Mouse (Mus musculus): Measurements from ENCODE around the gene Oprd1. TPM values are rescaled to one million over a fixed set of nuclear protein-coding genes. Genes with fewer than 3 reads are reported as not detected.

Gene Oprd1
- polyA plus RNA-seq, 1 experiment from 2014 or later = 0.30 TPM

DNA sequence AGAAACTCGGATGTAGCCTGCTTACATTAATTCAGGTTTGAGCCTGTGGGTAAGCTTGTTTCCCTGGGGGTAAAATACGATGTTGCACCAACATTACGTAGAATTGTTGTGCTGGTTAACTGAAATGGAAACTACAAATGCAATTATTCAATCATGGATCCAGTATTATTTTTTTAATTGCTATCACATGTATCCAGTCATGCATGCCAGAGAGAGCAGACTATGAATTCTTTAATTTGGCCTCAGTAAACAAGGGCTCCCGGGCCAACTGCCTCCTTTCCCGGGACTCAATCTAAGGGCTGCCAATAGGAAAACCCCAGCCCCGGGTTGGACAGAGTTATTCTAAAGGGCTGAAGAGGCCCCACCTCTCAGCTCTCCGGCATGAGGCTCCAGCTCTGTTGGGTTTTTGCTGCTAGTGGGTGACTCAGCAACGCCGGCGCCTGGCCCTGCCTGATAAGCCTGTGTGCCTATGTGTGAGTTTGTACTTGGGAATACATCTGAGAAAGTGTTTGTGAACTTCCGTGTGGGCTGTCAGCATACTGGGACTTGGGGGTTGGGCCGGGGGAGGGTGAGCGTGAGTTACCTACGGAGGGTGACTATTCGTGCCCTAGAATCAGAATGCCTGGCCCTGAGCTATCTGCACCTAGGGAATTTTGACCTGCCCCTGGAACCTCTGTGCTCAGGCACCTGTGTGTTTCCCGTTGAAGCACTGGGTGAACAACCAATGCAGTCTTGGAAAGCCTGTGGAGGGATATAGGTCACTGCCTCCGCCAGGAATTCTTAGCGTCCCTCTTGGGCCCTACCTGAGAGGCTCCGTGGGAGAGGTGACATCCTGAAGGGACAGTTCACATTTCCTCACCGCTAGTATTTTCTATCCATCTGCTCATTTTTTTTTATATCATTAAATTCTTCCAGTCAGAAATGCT is 67.5 kb downstream of the Oprd1 start:
- H3K27me3 ChIP-seq (replicated peaks; ENCODE audit: control insufficient read depth, insufficient read depth, low read length) = peaks cover 37% of the 10 kb centered on the region
- no peak overlapping the region for H3K4me3 ChIP-seq (replicated peaks; ENCODE audit: low read length)
- WGBS = 26% methylated on average over 20 of the region's 20 CpGs
- H3K36me3 ChIP-seq (ENCODE audit: control insufficient read depth, insufficient read depth) = no peaks in the 10 kb centered on the region
- H3K9me3 ChIP-seq (ENCODE audit: control insufficient read depth, low read length) = no peaks in the 10 kb centered on the region
- H3K4me2 ChIP-seq (ENCODE audit: low read length) = no peak overlapping the region
- peaks cover 16% of the 10 kb centered on the region for H3K4me1 ChIP-seq (replicated peaks; ENCODE audit: control insufficient read depth, insufficient read depth, low read length)
- no peak for ATAC-seq
- H3K9ac ChIP-seq (replicated peaks; ENCODE audit: low read depth, low read length) = no peak overlapping the region
- H3K27ac ChIP-seq (ENCODE audit: low read length) = no peak overlapping the region

DNA sequence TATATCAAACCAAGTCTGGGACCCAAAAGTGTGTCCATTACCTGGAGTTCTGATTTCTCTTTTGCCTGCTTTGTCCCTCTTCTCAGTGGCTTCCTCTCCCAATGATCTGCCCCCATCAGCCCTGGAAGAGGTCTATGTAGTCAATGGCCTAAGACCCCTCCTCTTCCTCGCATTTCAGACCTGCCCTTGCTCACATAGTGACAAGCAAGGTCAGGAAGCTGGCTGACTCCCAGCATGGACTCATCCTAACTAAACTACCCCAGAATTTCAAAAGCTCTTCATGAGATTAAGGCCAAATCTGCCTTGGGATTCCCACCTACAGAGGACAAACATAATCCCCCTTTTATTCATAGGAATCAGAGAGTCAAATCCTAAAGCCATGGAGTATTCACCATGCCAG is 68.5 kb downstream of the Oprd1 start:
- Histone ChIP-seq H3K4me1 (replicated peaks; ENCODE audit: control insufficient read depth, insufficient read depth, low read length) (peaks cover 16% of the 10 kb centered on the region), H3K9ac (replicated peaks; ENCODE audit: low read depth, low read length) (no peak overlapping the region), H3K4me2 (ENCODE audit: low read length) (peak overlapping the region; percentile 92), H3K27ac (ENCODE audit: low read length) (no peak overlapping the region), H3K9me3 (ENCODE audit: control insufficient read depth, low read length) (no peaks in the 10 kb centered on the region), H3K27me3 (replicated peaks; ENCODE audit: control insufficient read depth, insufficient read depth, low read length) (peaks cover 37% of the 10 kb centered on the region), H3K36me3 (ENCODE audit: control insufficient read depth, insufficient read depth) (no peaks in the 10 kb centered on the region), H3K4me3 (replicated peaks; ENCODE audit: low read length) (no peak overlapping the region; the same call in 1 of the 2 replicates)
- no peak for ATAC-seq
- 40% methylated on average over 1 of the region's 1 CpGs for WGBS

DNA sequence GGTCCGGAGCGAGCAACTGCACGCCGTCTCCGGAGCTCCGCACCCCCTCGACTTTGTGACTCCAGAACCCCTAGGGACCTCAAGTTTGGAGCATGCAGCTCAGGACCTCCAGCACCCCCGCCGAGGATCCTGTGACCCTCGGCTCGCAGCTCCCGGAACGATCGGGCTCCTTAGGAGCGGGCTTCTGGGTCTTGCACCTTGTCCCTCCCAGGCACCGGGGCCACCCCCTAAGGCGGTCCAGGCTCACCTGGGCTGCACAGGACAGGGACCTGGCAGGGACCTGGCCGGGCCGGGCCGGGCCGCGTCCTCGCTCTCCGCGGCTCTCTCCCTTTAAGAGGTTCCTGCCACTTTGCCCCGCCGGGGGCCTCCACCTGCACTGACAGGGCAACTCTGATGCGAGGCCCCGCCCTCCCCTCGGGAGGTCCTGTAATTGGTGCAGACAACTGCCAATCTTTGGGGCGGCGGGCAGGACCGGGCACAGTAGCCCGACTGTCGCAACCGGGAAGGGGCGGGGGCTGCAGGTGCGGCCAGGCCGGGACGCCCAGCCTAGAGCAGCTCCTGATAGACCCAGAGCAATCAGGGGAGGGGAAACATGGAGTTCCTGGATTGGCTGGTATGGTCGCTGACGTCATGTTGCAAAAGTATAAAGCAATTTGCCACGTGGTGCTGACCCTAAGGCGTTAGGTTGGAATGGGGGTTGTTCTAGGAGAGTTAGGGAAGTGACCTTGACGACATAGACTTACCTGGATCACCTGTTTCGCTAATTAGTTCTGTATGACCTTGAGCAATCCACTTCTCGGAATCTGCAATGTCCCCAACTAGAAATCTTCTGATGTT is 69.1 kb downstream of the Oprd1 start, which contains the start of gene Epb41:
Gene Epb41, minus strand, starts transcription at position 389 of the 837 bp plus-strand sequence.
- WGBS = 1% methylated on average over 47 of the region's 47 CpGs
- no peak within 1 kb of the TSS for H3K27ac ChIP-seq (ENCODE audit: low read length)
- no peaks in the 10 kb centered on the region for H3K36me3 ChIP-seq (ENCODE audit: control insufficient read depth, insufficient read depth)
- peak; percentile 88 for ATAC-seq
- H3K4me1 ChIP-seq (replicated peaks; ENCODE audit: control insufficient read depth, insufficient read depth, low read length) = peaks cover 16% of the 10 kb centered on the region
- peak within 1 kb of the TSS; percentile 92 for H3K4me2 ChIP-seq (ENCODE audit: low read length)
- H3K4me3 ChIP-seq (replicated peaks; ENCODE audit: low read length) = peak within 1 kb of the TSS; percentile 59
- H3K27me3 ChIP-seq (replicated peaks; ENCODE audit: control insufficient read depth, insufficient read depth, low read length) = peaks cover 37% of the 10 kb centered on the region
- H3K9ac ChIP-seq (replicated peaks; ENCODE audit: low read depth, low read length) = peak within 1 kb of the TSS; percentile 43
- H3K9me3 ChIP-seq (ENCODE audit: control insufficient read depth, low read length) = no peaks in the 10 kb centered on the region

DNA sequence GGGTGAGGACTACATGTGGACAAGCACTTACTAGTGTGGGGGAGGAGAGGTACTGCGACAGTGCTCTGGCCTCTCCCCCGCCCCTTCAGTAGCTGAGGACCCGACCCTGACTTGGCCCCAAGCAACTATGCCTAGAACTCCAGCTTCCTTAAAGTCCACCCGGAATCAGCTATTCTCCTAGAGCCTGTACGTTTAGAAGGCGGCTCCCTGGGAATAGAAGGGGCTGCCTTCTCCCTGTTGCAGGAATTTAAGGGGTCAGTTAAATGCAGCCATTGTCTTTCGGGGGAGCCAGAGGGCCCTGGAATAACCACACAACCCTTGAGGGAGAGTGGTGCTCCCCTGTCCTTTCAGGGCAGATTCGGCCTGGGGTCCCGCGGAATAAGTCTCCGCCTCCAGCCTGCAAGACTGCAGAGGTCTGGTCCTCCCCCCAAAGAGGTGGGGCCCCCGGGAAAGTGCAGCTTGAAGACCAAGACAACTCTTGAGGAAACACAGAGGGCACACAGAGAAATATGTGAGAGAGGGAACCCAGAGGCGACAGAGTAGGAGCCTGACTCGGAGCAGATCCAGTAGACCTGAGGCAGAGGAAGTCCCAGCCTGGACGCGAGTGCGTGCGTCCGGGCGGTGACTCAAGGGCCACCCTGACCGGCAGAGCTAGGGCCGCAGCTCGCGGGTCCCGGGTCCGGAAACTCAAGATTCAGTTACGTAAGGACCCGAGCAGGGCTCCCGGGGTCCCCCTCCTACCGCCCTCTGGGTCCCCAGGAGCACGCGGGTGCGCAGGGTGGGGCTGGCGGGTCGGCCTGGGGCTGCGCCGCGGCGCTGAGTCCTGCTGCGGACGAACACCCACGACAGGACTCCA is 70.0 kb downstream of the Oprd1 start, which contains the start of gene Gm10300:
Gene Gm10300, plus strand, starts transcription at position 621 of the 856 bp plus-strand sequence.
- ATAC-seq = peak; percentile 33; the same call in 1 of the 2 replicates
- peaks cover 35% of the 10 kb centered on the region for H3K27me3 ChIP-seq (replicated peaks; ENCODE audit: control insufficient read depth, insufficient read depth, low read length)
- WGBS = under 1% methylated on average over 37 of the region's 42 CpGs

DNA sequence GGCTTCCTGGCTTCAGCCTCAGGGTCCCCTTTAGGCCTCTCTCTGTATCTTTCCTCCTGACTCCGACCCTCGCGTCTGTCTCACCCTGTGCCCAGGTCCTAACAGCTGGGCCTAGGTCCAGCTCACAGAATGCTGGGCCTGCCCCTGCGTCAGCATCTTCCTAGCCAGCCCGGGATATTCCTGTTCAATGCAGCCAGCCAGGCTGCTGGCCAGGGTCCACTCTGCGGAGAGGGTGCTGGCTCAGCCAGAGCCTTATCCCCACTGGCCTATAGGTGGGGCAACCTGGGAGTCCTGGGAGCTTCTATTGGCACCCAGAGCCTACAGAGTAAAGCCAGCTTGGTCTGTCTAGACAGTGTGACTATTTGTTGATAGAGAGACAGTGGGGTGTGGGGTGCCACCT is 71.3 kb downstream of the Oprd1 start:
- Histone ChIP-seq H3K27me3 (replicated peaks; ENCODE audit: control insufficient read depth, insufficient read depth, low read length) (peaks cover 31% of the 10 kb centered on the region), H3K4me1 (replicated peaks; ENCODE audit: control insufficient read depth, insufficient read depth, low read length) (peaks cover 16% of the 10 kb centered on the region), H3K4me2 (ENCODE audit: low read length) (no peak overlapping the region), H3K9ac (replicated peaks; ENCODE audit: low read depth, low read length) (no peak overlapping the region), H3K4me3 (replicated peaks; ENCODE audit: low read length) (no peak overlapping the region), H3K27ac (ENCODE audit: low read length) (no peak overlapping the region), H3K9me3 (ENCODE audit: control insufficient read depth, low read length) (no peaks in the 10 kb centered on the region), H3K36me3 (ENCODE audit: control insufficient read depth, insufficient read depth) (no peaks in the 10 kb centered on the region)
- 59% methylated on average over 6 of the region's 6 CpGs for WGBS
- ATAC-seq = no peak

More for the DNA sequence above, 70.0 kb downstream of the Oprd1 start, which contains the start of gene Gm10300:
- Histone ChIP-seq H3K4me2 (ENCODE audit: low read length) (peak within 1 kb of the TSS; percentile 92), H3K4me1 (replicated peaks; ENCODE audit: control insufficient read depth, insufficient read depth, low read length) (peaks cover 16% of the 10 kb centered on the region), H3K27ac (ENCODE audit: low read length) (no peak within 1 kb of the TSS), H3K9me3 (ENCODE audit: control insufficient read depth, low read length) (no peaks in the 10 kb centered on the region), H3K36me3 (ENCODE audit: control insufficient read depth, insufficient read depth) (no peaks in the 10 kb centered on the region), H3K9ac (replicated peaks; ENCODE audit: low read depth, low read length) (peak within 1 kb of the TSS; percentile 43), H3K4me3 (replicated peaks; ENCODE audit: low read length) (peak within 1 kb of the TSS; percentile 59)

DNA sequence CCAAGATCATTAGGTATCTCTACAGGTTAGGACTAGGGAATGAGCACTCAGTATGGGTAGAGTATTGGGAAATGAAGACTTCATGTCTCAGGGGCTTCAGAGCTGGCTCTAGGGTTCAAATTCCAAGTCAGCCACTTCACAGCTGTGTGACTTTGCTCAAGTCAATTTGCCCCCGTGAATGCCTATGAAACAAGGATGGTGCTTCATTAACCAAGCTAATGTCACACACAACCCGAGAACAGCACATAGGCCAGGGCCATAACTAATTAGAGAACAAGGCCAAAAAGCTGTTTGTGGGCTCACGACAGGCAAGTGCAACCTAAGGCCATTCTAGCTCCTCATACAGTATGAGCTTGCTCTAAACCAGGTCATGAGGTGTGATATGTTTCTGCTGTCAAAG is 72.1 kb downstream of the Oprd1 start:
- Histone ChIP-seq H3K9me3 (ENCODE audit: control insufficient read depth, low read length) (no peaks in the 10 kb centered on the region), H3K4me3 (replicated peaks; ENCODE audit: low read length) (no peak overlapping the region), H3K27ac (ENCODE audit: low read length) (no peak overlapping the region), H3K9ac (replicated peaks; ENCODE audit: low read depth, low read length) (no peak overlapping the region), H3K36me3 (ENCODE audit: control insufficient read depth, insufficient read depth) (no peaks in the 10 kb centered on the region), H3K4me1 (replicated peaks; ENCODE audit: control insufficient read depth, insufficient read depth, low read length) (peaks cover 16% of the 10 kb centered on the region), H3K4me2 (ENCODE audit: low read length) (no peak overlapping the region), H3K27me3 (replicated peaks; ENCODE audit: control insufficient read depth, insufficient read depth, low read length) (peaks cover 32% of the 10 kb centered on the region)
- 69% methylated on average over 3 of the region's 3 CpGs for WGBS
- no peak for ATAC-seq

DNA sequence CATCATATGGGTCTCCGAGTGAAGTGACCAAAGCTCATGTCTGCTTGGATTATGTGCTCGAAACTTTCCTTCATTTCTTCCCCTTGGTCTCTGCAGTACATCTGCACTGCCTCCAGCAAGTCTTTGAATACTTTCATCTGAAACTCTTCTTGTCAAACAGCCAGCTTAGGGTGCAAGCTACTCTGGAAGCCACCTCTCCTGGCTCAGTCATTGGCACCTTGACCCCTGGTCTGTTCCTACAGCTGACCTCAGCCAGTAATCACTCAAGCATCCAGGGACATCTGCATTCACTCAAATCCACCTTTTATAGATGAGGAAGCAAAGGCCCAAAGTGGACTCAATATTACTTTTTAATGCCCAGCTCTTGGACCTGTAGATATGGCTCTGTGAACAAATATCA is 72.6 kb downstream of the Oprd1 start:
- no peaks in the 10 kb centered on the region for H3K36me3 ChIP-seq (ENCODE audit: control insufficient read depth, insufficient read depth)
- H3K27ac ChIP-seq (ENCODE audit: low read length) = no peak overlapping the region
- H3K4me1 ChIP-seq (replicated peaks; ENCODE audit: control insufficient read depth, insufficient read depth, low read length) = peaks cover 16% of the 10 kb centered on the region
- WGBS = 92% methylated on average over 2 of the region's 2 CpGs
- no peaks in the 10 kb centered on the region for H3K9me3 ChIP-seq (ENCODE audit: control insufficient read depth, low read length)
- H3K9ac ChIP-seq (replicated peaks; ENCODE audit: low read depth, low read length) = no peak overlapping the region
- no peak overlapping the region for H3K4me3 ChIP-seq (replicated peaks; ENCODE audit: low read length)
- H3K4me2 ChIP-seq (ENCODE audit: low read length) = no peak overlapping the region
- peaks cover 28% of the 10 kb centered on the region for H3K27me3 ChIP-seq (replicated peaks; ENCODE audit: control insufficient read depth, insufficient read depth, low read length)
- no peak for ATAC-seq

DNA sequence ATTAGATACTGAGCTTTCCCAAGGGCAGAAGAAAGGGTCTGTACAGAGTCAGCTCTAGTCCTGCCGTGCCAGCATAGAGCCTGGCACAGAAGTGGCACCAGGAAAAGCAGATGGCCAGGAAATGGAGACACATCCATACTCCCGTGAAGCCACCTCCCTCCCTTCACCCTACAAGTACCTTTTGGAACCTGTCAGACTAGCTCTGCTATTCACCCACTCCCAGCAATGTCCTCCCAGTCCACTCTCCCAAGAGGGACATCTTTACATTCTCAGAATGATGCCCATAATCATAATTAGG is 76.4 kb downstream of the Oprd1 start:
- H3K27ac ChIP-seq (ENCODE audit: low read length) = no peak overlapping the region
- peaks cover 4% of the 10 kb centered on the region for H3K27me3 ChIP-seq (replicated peaks; ENCODE audit: control insufficient read depth, insufficient read depth, low read length)
- no peak overlapping the region for H3K4me2 ChIP-seq (ENCODE audit: low read length)
- no peaks in the 10 kb centered on the region for H3K9me3 ChIP-seq (ENCODE audit: control insufficient read depth, low read length)
- no peak for ATAC-seq
- WGBS = 65% methylated on average over 2 of the region's 2 CpGs
- H3K4me1 ChIP-seq (replicated peaks; ENCODE audit: control insufficient read depth, insufficient read depth, low read length) = peaks cover 5% of the 10 kb centered on the region
- no peak overlapping the region for H3K4me3 ChIP-seq (replicated peaks; ENCODE audit: low read length)
- no peaks in the 10 kb centered on the region for H3K36me3 ChIP-seq (ENCODE audit: control insufficient read depth, insufficient read depth)
- no peak overlapping the region for H3K9ac ChIP-seq (replicated peaks; ENCODE audit: low read depth, low read length)

Data from forebrain, embryonic 16.5 days (tissue).